Mouse (Mus musculus) forebrain, embryonic 13.5 days (tissue): ENCODE data around the gene Arfip1. TPM values are rescaled to one million over a fixed set of nuclear protein-coding genes. Genes with fewer than 3 reads are reported as not detected.

ENCODE experiments used
- ATAC-seq: fragments of 200-750 bp; cut with Nextera tagmentation; 2 replicates; pipeline ENCODE4 v1.8.0; 2017
- H3K27ac ChIP-seq: fragments of 300-500 bp; sonication (generic); 2 replicates; pipeline ENCODE4 v1.5.1; 2015; ENCODE audit warnings: inconsistent platforms, mild to moderate bottlenecking, moderate library complexity
- H3K27me3 ChIP-seq: fragments of 300-500 bp; sonication (generic); 2 replicates; pipeline ENCODE4 v1.6.1; 2015; ENCODE audit warnings: mild to moderate bottlenecking, inconsistent platforms
- H3K36me3 ChIP-seq: fragments of 300-500 bp; sonication (generic); 2 replicates; pipeline ENCODE4 v1.6.1; 2015; ENCODE audit warnings: mild to moderate bottlenecking, inconsistent platforms; ENCODE audit not compliant: poor library complexity, severe bottlenecking
- H3K4me1 ChIP-seq: fragments of 300-500 bp; sonication (generic); 2 replicates; pipeline ENCODE4 v1.6.1; 2015; ENCODE audit warnings: inconsistent platforms
- H3K4me2 ChIP-seq: fragments of 300-500 bp; sonication (generic); 2 replicates; pipeline ENCODE4 v1.6.1; 2015; ENCODE audit warnings: inconsistent platforms, mild to moderate bottlenecking, moderate library complexity
- H3K4me3 ChIP-seq: fragments of 300-500 bp; sonication (generic); 2 replicates; pipeline ENCODE4 v1.5.1; 2015; ENCODE audit warnings: mild to moderate bottlenecking, inconsistent platforms
- H3K9ac ChIP-seq: fragments of 300-500 bp; sonication (generic); 2 replicates; pipeline ENCODE4 v1.6.1; 2015; ENCODE audit warnings: mild to moderate bottlenecking, inconsistent platforms
- H3K9me3 ChIP-seq: fragments of 300-500 bp; sonication (generic); replicated peaks from 2 replicates; pipeline ENCODE4 v1.6.1; 2016; ENCODE audit warnings: inconsistent platforms
- whole genome bisulfite sequencing: fragments of 180-500 bp; shearing (Covaris S2); methylation state at CpG from one replicate; pipeline ENCODE4 v1.1.7; 2015; 5-methylcytosine and 5-hydroxymethylcytosine counted together
- polyA plus RNA-seq: library from polyadenylated mRNA; unstranded; fragments of >200 nt; fragmentation: Nextera tagmentation; extraction: Ambion mirVana; gene quantifications from 2 replicates; pipeline ENCODE4 v1.2.1, GENCODE M21; 2015

Gene Arfip1
- polyA plus RNA-seq: 26.1 and 28.7 TPM in 2 replicates

DNA sequence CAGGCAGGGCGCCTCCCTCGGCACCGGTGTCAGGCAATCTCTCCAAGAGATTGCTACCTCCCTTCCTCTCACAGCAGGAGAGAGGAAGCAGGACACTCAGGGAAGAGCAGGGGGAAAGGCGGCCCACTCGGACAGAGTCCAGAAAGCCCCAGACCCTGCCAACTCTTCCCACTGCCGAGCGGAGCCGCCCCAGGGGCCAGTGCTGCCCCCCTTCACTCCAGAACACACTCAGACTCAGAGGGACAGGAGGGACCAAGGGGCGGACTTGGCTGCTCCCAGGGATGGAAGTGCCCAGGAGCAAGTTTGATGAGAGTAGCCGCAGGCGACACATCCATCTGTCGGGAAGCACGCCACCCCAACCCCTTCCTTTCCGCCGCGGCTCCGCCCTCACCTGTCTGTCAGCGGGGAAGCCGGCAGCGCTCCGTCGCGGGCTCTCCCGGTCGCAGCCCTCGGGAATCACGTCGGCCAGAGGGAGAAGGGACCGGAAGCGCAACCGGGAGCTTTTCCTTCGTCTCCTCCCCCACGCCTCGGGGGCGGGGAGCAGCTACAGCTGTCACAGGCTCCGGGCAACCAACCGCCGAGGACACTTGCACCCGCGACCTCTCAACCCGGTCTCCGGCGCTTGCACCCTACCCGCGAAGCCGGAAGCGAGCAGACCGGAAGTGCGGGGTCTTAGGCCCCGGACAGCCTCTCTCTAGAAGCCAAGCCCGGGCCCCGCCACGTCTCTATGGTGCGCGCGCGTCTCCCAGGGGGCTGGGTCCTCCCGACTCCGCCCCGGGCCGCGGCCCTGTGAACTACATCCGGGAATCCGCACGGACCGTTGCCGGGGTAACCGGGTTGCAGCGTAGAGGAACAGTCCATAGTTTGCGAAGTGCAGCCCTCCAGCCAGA, at the start of gene Arfip1:
Gene Arfip1, minus strand, starts transcription at position 603 of the 890 bp plus-strand sequence.
- ATAC-seq: peak; percentile 98
- Histone ChIP-seq H3K9me3 (no peaks in the 10 kb centered on the region), H3K4me1 (peaks cover 31% of the 10 kb centered on the region), H3K4me2 (peak within 1 kb of the TSS; percentile 95), H3K27me3 (no peaks in the 10 kb centered on the region), H3K9ac (peak within 1 kb of the TSS; percentile 83), H3K36me3 (no peaks in the 10 kb centered on the region), H3K4me3 (peak within 1 kb of the TSS; percentile 81), H3K27ac (peak within 1 kb of the TSS; percentile 84)
- under 1% methylated on average over 68 of the region's 70 CpGs for WGBS

DNA sequence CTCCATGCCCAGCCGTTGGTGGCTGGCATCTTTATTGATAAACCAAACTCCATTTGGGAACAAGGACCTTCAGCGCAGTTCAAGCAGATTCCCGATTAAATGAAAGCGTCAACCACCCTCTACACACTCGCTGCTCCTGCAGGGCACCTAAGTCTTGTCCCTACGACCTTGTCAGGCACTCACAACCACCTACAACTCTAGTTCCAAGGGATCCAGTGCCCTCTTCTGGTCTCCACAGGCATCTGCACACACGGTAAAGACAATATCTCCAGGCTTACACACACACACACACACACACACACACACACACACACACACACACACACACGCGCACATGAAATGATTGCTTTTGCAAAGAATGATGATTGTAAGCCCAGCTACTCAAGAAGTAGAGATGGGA, 49.2 kb upstream of the Arfip1 start:
- no peak for ATAC-seq
- no peaks in the 10 kb centered on the region for H3K4me1 ChIP-seq
- WGBS: 92% methylated on average over 9 of the region's 9 CpGs

DNA sequence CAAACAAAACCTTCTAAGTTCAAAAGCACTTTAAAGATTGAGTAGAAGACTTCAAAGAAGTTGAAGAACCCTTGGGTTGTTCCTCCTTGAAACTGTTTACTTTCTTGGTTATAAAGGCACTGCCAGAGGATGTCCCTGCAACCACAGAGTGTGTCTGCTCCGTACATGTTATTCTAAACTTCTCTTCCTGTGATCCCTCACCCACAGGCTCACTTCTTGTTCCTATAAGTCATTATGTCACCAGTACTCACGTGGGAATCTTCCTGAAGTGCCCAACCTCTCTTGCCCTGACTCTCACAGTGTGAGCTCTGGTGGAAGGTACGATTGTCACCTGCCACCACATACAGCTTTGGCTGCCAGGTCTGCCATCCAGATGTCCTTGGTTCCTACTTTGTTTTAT, 39.6 kb upstream of the Arfip1 start:
- Histone ChIP-seq H3K9me3 (no peaks in the 10 kb centered on the region), H3K9ac (no peak overlapping the region), H3K4me2 (no peak overlapping the region), H3K36me3 (no peaks in the 10 kb centered on the region), H3K4me1 (no peaks in the 10 kb centered on the region), H3K27me3 (no peaks in the 10 kb centered on the region), H3K27ac (no peak overlapping the region), H3K4me3 (no peak overlapping the region)
- ATAC-seq: no peak
- 80% methylated on average over 3 of the region's 3 CpGs for WGBS

More for the DNA sequence above, 49.2 kb upstream of the Arfip1 start:
- Histone ChIP-seq H3K9me3 (no peaks in the 10 kb centered on the region), H3K27ac (no peak overlapping the region), H3K4me3 (no peak overlapping the region), H3K9ac (no peak overlapping the region), H3K27me3 (no peaks in the 10 kb centered on the region), H3K4me2 (no peak overlapping the region), H3K36me3 (no peaks in the 10 kb centered on the region)

DNA sequence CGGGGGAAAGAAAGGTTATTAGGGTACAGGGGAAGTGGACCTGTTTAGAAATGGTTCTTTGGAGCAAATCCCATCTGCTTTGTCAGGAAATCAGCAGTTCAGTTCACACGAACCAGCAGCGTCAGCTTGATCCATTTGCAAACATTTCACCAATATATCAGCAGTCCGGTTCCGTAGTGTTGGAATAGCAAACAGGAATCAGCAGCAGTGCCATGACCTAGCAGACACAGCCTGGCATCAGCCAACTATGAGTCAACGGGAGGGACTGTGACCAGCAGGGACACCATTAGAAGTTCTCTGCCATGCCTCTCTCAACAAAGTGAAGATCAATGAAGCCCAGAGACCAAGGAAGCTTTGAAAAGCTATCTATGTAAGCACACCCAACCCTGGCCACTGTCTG, 37.3 kb upstream of the Arfip1 start:
- no peak overlapping the region for H3K9ac ChIP-seq
- WGBS: 94% methylated on average over 6 of the region's 6 CpGs
- H3K4me1 ChIP-seq: no peaks in the 10 kb centered on the region
- no peaks in the 10 kb centered on the region for H3K9me3 ChIP-seq
- H3K4me3 ChIP-seq: no peak overlapping the region
- no peak overlapping the region for H3K27ac ChIP-seq
- no peak overlapping the region for H3K4me2 ChIP-seq
- ATAC-seq: no peak
- no peaks in the 10 kb centered on the region for H3K36me3 ChIP-seq
- H3K27me3 ChIP-seq: no peaks in the 10 kb centered on the region

DNA sequence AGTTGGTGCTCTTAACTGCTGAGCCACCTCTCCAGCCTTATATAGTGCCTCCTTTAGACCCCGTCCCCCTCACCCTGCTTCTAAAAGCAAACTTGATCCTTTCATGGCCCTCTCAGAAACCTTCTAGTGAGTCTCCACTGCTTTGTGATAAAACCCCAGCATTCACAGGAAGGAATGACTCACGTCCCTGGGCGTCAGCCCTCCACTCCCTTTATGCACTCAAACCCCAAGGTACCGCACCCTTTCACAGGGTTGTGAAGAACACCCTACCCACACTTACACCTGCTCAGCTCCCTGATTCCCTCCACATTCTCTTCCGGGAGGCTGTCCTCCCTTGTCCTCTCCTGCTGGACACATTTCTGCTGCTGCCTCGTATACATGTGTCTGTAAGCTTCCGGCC, 36.6 kb upstream of the Arfip1 start:
- H3K9ac ChIP-seq: no peak overlapping the region
- no peaks in the 10 kb centered on the region for H3K27me3 ChIP-seq
- no peaks in the 10 kb centered on the region for H3K9me3 ChIP-seq
- H3K36me3 ChIP-seq: no peaks in the 10 kb centered on the region
- H3K4me1 ChIP-seq: no peaks in the 10 kb centered on the region
- H3K4me3 ChIP-seq: no peak overlapping the region
- H3K4me2 ChIP-seq: no peak overlapping the region
- no peak for ATAC-seq
- no peak overlapping the region for H3K27ac ChIP-seq
- WGBS: 92% methylated on average over 7 of the region's 7 CpGs

DNA sequence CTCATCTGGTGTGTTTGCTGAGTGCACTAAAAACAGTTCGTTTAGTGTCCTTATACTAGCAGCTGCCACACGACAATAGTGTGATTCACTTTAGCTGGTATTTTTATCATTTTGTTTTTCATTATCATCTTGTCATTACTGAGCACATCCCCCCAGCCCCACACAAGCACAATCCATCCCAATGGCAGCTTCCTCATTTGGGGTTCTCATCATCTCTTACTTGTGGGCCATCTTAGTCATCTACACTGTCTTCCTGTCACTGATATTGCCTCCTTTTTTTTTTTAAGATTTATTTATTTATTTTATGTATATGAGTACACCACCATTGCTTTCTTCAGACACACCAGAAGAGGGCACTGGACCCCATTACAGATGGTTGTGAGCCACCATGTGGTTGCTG, 36.2 kb upstream of the Arfip1 start:
- Histone ChIP-seq H3K4me3 (no peak overlapping the region), H3K4me2 (no peak overlapping the region), H3K9ac (no peak overlapping the region), H3K27me3 (no peaks in the 10 kb centered on the region), H3K27ac (no peak overlapping the region), H3K4me1 (no peaks in the 10 kb centered on the region), H3K36me3 (no peaks in the 10 kb centered on the region), H3K9me3 (no peaks in the 10 kb centered on the region)
- WGBS: 88% methylated on average over 2 of the region's 2 CpGs
- ATAC-seq: no peak

DNA sequence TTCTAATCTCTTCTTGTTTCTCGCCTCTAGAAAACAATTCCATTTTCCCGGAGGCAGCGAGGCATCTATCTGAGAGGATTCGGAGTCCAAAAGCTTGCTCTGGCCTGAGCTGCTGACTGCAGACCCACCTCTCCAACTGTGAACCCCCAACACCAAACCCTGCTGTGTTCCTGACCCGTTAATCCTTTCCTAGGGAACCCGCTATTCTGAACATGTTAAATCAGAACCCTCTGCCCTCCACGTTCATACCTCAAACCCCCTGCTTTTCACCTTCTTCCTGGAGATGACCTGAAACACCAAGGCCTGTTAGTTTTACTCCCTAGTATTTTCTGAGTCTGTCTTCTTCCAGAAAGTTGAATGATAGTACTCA, 33.4 kb upstream of the Arfip1 start:
- ATAC-seq: no peak
- Histone ChIP-seq H3K27me3 (no peaks in the 10 kb centered on the region), H3K9me3 (no peaks in the 10 kb centered on the region), H3K4me2 (no peak overlapping the region), H3K27ac (no peak overlapping the region), H3K9ac (no peak overlapping the region), H3K4me3 (no peak overlapping the region), H3K4me1 (no peaks in the 10 kb centered on the region), H3K36me3 (no peaks in the 10 kb centered on the region)
- 28% methylated on average over 7 of the region's 7 CpGs for WGBS

DNA sequence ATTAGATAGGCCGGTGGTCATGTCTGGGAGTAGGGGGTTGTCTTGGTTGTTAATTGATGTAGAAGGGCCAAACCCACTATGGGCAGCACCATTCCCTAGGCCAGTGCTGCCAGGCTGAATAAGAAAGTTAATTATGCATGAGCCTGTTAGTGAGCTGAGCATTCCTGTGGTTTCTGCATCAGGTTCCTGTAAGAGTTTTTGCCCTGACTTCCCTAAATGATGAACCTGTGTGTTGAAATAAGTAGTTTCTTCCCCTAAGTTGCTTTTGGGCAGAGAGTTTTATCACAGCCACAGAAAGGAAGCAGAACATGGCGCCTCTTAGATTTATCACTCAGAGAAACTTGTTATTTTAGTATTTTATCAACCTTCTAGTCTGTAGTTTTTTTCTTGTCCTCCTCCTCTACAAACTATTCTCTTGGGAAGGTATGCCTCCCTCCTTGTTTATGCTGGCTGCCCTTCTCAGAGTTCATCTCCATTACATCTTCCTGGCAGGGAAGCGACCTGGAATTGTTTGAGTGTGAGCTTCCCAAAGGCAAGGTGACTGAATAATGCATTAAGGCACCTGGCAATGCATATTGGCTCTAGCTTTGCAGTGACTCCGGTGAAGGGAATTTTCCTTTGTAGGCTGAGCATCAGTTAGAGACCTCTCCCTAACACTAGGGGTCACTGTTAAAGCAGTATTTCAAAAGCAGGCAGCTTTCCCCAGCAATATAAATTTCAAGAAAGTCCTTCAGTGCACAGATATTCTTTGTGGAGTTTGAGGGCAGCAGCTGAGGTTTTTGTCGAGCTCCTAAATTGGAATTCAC, 32.8 kb upstream of the Arfip1 start:
- Histone ChIP-seq H3K27me3 (no peaks in the 10 kb centered on the region), H3K9me3 (no peaks in the 10 kb centered on the region), H3K9ac (no peak overlapping the region), H3K4me1 (no peaks in the 10 kb centered on the region), H3K4me3 (no peak overlapping the region), H3K27ac (no peak overlapping the region), H3K4me2 (no peak overlapping the region), H3K36me3 (no peaks in the 10 kb centered on the region)
- no peak for ATAC-seq
- WGBS: 22% methylated on average over 5 of the region's 5 CpGs

DNA sequence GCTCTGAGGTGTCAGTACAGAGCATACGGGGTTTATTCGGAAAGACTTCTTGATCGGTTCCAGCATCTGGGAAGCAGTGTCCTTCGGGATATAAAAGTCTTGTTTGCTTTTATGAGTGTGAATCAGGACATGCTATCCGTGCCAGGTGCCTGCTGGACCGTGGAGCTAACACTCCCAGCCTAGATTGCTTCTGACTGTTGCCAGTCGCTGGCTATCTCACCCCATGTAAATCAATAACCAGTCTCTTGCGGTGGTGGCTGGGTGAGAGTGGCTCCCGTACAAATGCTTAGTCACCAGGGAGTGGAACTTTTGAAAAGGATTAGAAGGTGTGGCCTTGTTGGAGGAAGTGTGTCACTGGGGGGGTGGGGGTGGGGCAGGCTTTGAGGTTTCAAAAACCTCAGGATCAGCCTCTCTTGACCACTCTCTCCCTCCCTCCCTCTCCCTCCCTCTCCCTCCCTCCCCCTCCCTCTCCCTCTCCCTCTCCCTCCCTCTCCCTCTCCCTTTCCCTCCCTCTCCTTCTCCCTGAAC, 27.8 kb upstream of the Arfip1 start:
- 85% methylated on average over 9 of the region's 9 CpGs for WGBS
- Histone ChIP-seq H3K27ac (no peak overlapping the region), H3K36me3 (no peaks in the 10 kb centered on the region), H3K4me1 (no peaks in the 10 kb centered on the region), H3K9ac (no peak overlapping the region), H3K27me3 (no peaks in the 10 kb centered on the region), H3K4me2 (no peak overlapping the region), H3K4me3 (no peak overlapping the region), H3K9me3 (peaks cover 8% of the 10 kb centered on the region; the same call in 1 of the 2 replicates)
- ATAC-seq: no peak

DNA sequence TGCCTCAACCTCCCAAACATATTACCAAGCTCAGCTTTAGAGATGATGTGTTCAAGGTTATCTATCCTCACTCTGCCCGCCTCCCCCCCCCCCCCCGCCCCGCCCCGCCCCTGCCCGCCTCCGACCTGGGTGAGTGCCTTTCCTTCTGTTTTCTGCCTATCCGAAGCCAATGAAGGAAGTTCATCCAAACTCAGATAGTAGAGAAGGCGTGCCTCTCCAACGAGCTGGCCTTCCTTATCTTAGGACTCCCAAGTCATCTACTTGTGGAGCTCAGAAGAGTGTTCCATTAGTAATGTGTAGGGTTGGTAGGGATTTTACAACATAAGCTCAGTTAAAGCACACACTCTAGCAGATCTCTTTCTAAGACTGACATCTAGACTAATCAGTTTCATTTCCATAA, 20.8 kb upstream of the Arfip1 start:
- peaks cover 9% of the 10 kb centered on the region; the same call in 1 of the 2 replicates for H3K9me3 ChIP-seq
- H3K9ac ChIP-seq: no peak overlapping the region
- no peaks in the 10 kb centered on the region for H3K27me3 ChIP-seq
- no peaks in the 10 kb centered on the region for H3K36me3 ChIP-seq
- ATAC-seq: no peak
- H3K4me3 ChIP-seq: no peak overlapping the region
- WGBS: 77% methylated on average over 6 of the region's 9 CpGs
- no peak overlapping the region for H3K27ac ChIP-seq
- H3K4me2 ChIP-seq: no peak overlapping the region
- H3K4me1 ChIP-seq: no peaks in the 10 kb centered on the region

DNA sequence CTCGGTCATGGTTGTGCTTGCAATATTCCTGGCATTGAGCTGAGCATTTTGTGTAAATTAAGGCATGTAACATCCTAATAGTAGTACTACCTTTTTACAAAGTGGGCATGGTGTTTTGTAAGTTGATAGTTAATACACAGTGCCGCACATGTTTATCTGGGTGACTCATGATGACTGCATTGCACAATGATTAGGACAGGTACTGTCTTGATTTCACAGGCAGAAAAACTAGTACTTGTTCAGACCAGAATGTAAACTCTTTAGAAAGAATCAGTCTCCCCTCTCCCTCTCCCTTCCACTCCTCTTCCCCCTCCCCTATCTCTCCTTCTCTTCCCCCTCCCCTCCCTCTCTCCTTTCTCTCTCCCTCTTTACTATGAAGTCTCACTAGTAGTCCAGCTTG, 20.3 kb upstream of the Arfip1 start:
- H3K9ac ChIP-seq: no peak overlapping the region
- 92% methylated on average over 2 of the region's 2 CpGs for WGBS

DNA sequence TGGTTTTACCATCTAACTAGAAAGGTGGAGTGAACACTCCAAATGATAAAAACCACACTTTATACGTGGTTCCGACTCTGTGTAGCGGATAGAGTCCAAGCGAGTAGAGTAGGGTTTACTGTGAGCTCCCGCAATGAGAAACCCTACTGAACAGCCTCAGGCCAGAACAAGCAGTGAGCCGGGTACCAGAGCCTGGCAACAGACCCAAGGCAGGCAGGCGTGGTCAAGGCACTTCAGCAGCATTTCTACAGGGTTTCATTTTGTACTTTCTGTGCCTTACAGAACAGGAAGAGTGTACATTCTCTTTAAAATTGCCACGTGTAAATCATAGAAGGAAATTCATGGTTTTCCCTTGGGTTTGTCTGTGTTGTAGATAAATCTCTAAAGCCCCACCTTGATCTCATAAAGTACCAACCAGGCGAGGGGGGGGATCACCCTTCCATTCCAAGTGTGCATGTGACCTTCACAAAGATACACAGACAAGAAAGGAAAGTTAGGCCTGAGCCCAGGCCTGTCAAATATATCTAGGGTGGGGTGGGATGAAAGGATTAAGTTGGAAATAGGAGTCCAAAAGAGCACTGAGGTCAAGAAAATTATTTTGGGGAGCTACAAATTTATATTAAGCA, 19.6 kb upstream of the Arfip1 start:
- WGBS: 86% methylated on average over 9 of the region's 9 CpGs
- ATAC-seq: no peak
- H3K27ac ChIP-seq: no peak overlapping the region

More for the DNA sequence above, 20.3 kb upstream of the Arfip1 start:
- ATAC-seq: no peak
- Histone ChIP-seq H3K4me2 (no peak overlapping the region), H3K27me3 (no peaks in the 10 kb centered on the region), H3K27ac (no peak overlapping the region), H3K36me3 (no peaks in the 10 kb centered on the region), H3K9me3 (peaks cover 9% of the 10 kb centered on the region; the same call in 1 of the 2 replicates), H3K4me3 (no peak overlapping the region), H3K4me1 (no peaks in the 10 kb centered on the region)

More for the DNA sequence above, 19.6 kb upstream of the Arfip1 start:
- H3K4me1 ChIP-seq: no peaks in the 10 kb centered on the region
- H3K9ac ChIP-seq: no peak overlapping the region
- H3K4me2 ChIP-seq: no peak overlapping the region
- H3K27me3 ChIP-seq: 0 out of 2 replicates have a peak, but pooled peaks cover 4% of the 10 kb centered on the region
- H3K36me3 ChIP-seq: no peaks in the 10 kb centered on the region
- H3K9me3 ChIP-seq: peaks cover 9% of the 10 kb centered on the region; the same call in 1 of the 2 replicates
- no peak overlapping the region for H3K4me3 ChIP-seq
